Mouse (Mus musculus) intestine, postnatal 0 days (tissue): ENCODE measurements at regions not wholly inside any gene's neighbourhood (a gene's known extent, or its start where the extent isn't known, plus 50 kb on each side); places are given as distances from the start of the nearest gene placed in this dataset.

Experiments used
- ATAC-seq: fragments of 200-750 bp; cut with Nextera tagmentation; 2 replicates; pipeline ENCODE4 v1.8.0; 2017; ENCODE audit warnings: mild to moderate bottlenecking, moderate TSS enrichment, moderate library complexity
- H3K27ac ChIP-seq: fragments of 300-500 bp; sonication (generic); 2 replicates; pipeline ENCODE4 v1.5.1; 2014; ENCODE audit warnings: mild to moderate bottlenecking, low read depth, low read length, moderate library complexity
- H3K27me3 ChIP-seq: fragments of 300-500 bp; sonication (generic); replicated peaks from 2 replicates; pipeline ENCODE4 v1.6.1; 2014; ENCODE audit warnings: low read length, mixed read lengths; ENCODE audit not compliant: control insufficient read depth, insufficient read depth
- H3K36me3 ChIP-seq: fragments of 300-500 bp; sonication (generic); 2 replicates; pipeline ENCODE4 v1.6.1; 2014; ENCODE audit warnings: mild to moderate bottlenecking, moderate library complexity; ENCODE audit not compliant: control insufficient read depth, insufficient read depth
- H3K4me1 ChIP-seq: fragments of 300-500 bp; sonication (generic); replicated peaks from 2 replicates; pipeline ENCODE4 v1.6.1; 2014; ENCODE audit warnings: antibody characterized with exemption, low read length, mixed read lengths; ENCODE audit not compliant: control insufficient read depth, insufficient read depth
- H3K4me2 ChIP-seq: fragments of 300-500 bp; sonication (generic); replicated peaks from 2 replicates; pipeline ENCODE4 v1.6.1; 2014; ENCODE audit warnings: low read depth, mild to moderate bottlenecking, moderate library complexity
- H3K4me3 ChIP-seq: fragments of 300-500 bp; sonication (generic); 2 replicates; pipeline ENCODE4 v1.5.1; 2014; ENCODE audit warnings: low read depth, low read length
- H3K9ac ChIP-seq: fragments of 300-500 bp; sonication (generic); 2 replicates; pipeline ENCODE4 v1.6.1; 2014; ENCODE audit warnings: mild to moderate bottlenecking, low read depth, low read length
- H3K9me3 ChIP-seq: fragments of 300-500 bp; sonication (generic); 2 replicates; pipeline ENCODE4 v1.6.1; 2016; ENCODE audit warnings: mixed run types; ENCODE audit not compliant: control insufficient read depth
- CTCF ChIP-seq: sonication (generic); IDR thresholded peaks from 2 replicates; pipeline ENCODE4 v1.5.1; 2016; ENCODE audit warnings: low read depth, mild to moderate bottlenecking, control low read depth, antibody characterized with exemption, moderate library complexity
- WGBS: fragments of 180-500 bp; shearing (Covaris S2); extraction: QIAGEN DNeasy Blood & Tissue Kit; methylation state at CpG from one replicate; pipeline ENCODE4 v1.1.7; 2014; 5-methylcytosine and 5-hydroxymethylcytosine counted together

DNA sequence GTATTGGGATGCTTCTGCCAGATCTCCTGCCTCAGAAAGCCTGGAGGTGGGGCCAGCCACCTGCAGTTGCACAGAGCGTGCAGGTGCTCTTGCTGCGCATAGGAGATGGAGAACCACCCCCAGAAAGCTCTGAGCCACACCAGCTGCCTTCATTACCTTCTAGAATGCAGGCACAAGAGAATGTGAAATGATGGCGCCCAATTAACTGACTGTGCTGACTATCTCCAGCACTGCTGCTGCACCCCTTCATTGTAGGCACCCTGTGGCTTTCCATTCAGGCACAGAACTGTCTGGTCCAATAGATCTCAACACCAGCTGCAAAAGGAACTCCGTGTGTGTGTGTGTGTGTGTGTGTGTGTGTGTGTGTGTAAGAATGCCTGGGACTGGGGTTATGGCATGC is 138.6 kb downstream of the H2al1j start:
- Histone ChIP-seq H3K4me1 (no peaks in the 10 kb centered on the region), H3K36me3 (no peaks in the 10 kb centered on the region), H3K4me3 (no peak overlapping the region), H3K27ac (no peak overlapping the region), H3K27me3 (no peaks in the 10 kb centered on the region), H3K9me3 (no peaks in the 10 kb centered on the region), H3K9ac (no peak overlapping the region), H3K4me2 (no peak overlapping the region)
- no peak for TF ChIP-seq CTCF
- no peak for ATAC-seq
- WGBS: 87% methylated on average over 4 of the region's 4 CpGs

GRCm38 (mm10) chrX:11479696-11480339 is 152.2 kb downstream of the H2al1j start:
- no peaks in the 10 kb centered on the region for H3K4me1 ChIP-seq
- H3K27ac ChIP-seq: no peak overlapping the region
- ATAC-seq: no peak
- no peak overlapping the region for H3K4me3 ChIP-seq
- H3K27me3 ChIP-seq: no peaks in the 10 kb centered on the region
- H3K9ac ChIP-seq: no peak overlapping the region
- H3K36me3 ChIP-seq: no peaks in the 10 kb centered on the region
- TF ChIP-seq CTCF: no peak
- H3K9me3 ChIP-seq: no peaks in the 10 kb centered on the region
- H3K4me2 ChIP-seq: no peak overlapping the region
- WGBS: 78% methylated on average over 16 of the region's 16 CpGs

DNA sequence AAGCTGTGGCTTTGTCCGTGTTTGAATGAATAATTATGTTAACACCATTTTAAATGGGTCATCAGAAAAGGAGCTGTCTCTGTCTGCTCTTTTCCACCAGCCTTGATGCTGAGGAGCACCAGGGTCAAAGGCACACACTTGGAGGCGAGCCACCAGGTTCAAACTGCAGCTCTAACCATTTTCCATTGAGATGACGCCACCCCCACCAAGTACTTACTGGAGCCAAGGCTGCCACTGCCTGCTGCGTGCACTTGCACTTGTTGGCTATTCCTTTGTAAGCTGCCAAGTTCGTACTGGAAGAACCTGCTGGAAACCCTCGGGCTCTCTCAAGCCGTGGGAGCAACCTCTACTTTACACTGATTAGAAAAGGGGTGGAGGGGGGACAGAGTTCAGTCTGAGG is 154.5 kb downstream of the H2al1j start:
- WGBS: 62% methylated on average over 7 of the region's 7 CpGs
- H3K9ac ChIP-seq: no peak overlapping the region
- no peak overlapping the region for H3K27ac ChIP-seq
- no peak for TF ChIP-seq CTCF
- no peak for ATAC-seq
- H3K27me3 ChIP-seq: no peaks in the 10 kb centered on the region
- no peak overlapping the region for H3K4me2 ChIP-seq
- no peaks in the 10 kb centered on the region for H3K36me3 ChIP-seq
- H3K9me3 ChIP-seq: no peaks in the 10 kb centered on the region
- H3K4me1 ChIP-seq: no peaks in the 10 kb centered on the region
- no peak overlapping the region for H3K4me3 ChIP-seq

GRCm38 (mm10) chrX:11486588-11486987 is 159.0 kb downstream of the H2al1j start:
- H3K4me3 ChIP-seq: no peak overlapping the region
- H3K27me3 ChIP-seq: 0 out of 2 replicates have a peak, but pooled peaks cover 7% of the 10 kb centered on the region
- H3K9me3 ChIP-seq: no peaks in the 10 kb centered on the region
- H3K4me2 ChIP-seq: no peak overlapping the region
- no peaks in the 10 kb centered on the region for H3K4me1 ChIP-seq
- WGBS: 55% methylated on average over 2 of the region's 2 CpGs
- H3K27ac ChIP-seq: no peak overlapping the region
- ATAC-seq: no peak
- no peaks in the 10 kb centered on the region for H3K36me3 ChIP-seq
- TF ChIP-seq CTCF: no peak
- H3K9ac ChIP-seq: no peak overlapping the region

DNA sequence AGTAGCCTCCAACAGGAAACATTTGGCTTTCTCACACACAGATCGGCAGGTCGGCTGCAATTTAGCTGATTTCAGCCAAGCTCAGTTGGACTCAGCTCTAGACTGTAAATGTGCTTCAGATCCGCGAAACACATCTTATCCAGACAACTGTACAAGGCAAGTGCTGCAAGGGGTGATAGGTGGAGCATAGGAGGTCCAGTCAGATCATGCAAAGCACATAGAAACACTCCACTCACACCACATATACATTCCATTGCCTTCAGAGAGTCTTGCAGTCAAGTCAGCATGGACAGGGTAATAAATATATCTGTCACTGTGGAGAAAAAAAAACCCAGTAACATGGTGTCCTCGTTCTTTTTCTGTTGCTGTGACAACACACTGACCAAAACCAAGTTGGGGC is 160.3 kb downstream of the H2al1j start:
- no peaks in the 10 kb centered on the region for H3K4me1 ChIP-seq
- no peak for TF ChIP-seq CTCF
- H3K36me3 ChIP-seq: no peaks in the 10 kb centered on the region
- H3K9ac ChIP-seq: no peak overlapping the region
- 0 out of 2 replicates have a peak, but pooled peaks cover 7% of the 10 kb centered on the region for H3K27me3 ChIP-seq
- H3K4me3 ChIP-seq: no peak overlapping the region
- H3K4me2 ChIP-seq: no peak overlapping the region
- H3K9me3 ChIP-seq: no peaks in the 10 kb centered on the region
- H3K27ac ChIP-seq: no peak overlapping the region
- ATAC-seq: no peak
- 61% methylated on average over 5 of the region's 5 CpGs for WGBS

DNA sequence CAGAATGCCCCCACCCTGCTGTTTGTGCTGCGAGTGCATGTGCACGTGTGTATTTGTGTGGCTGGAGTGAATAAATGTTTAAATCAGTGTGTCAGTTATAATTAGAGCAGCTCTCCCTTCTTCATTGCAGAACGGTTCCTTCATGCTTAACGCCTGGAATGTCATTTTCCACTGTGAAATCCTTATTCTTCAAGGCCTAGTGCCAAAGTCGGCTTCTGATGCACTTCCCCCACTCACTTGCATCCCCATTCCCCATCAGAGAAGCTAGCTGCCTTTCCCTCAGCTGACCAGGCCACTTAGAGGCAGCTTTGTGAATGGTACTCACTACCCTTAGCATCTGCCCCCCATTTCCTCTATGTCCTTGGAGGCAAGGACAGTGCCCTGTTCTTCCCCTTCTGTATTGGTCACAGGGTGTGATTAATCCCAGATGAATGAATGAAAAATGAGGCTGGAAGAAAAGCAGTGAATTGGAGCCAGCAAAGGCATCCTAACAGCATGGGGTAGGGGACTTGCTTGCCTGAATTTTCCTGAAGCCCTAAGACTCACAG is 162.6 kb downstream of the H2al1j start:
- ATAC-seq: no peak
- Histone ChIP-seq H3K4me3 (no peak overlapping the region), H3K27ac (no peak overlapping the region), H3K9ac (no peak overlapping the region), H3K9me3 (no peaks in the 10 kb centered on the region), H3K4me2 (no peak overlapping the region), H3K4me1 (no peaks in the 10 kb centered on the region), H3K27me3 (peaks cover 10% of the 10 kb centered on the region; the same call in 1 of the 2 replicates), H3K36me3 (no peaks in the 10 kb centered on the region)
- no peak for TF ChIP-seq CTCF
- WGBS: 54% methylated on average over 5 of the region's 5 CpGs
